Mouse (Mus musculus): Measurements from ENCODE around the gene Tnrc6c.

The Tnrc6c gene

DNA sequence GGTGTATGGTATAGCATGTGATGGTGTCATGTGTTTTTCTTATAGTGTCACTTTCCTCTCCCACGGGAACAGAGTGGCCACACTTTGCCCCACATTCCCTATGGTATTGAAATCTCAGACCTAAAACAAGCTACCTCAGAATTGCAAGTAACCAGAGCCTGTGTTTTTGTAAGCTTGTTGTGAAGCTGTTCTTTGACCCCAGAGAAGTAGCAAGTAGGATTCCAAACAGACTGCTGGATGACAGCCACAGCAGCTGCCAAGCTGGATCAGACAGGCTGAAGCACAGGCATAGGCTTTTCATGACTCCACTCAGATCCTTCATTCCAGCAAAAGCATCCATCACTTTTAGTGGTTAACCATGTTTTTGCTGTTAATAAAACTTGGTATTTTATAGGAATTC is 74.8 kb downstream of the Tnrc6c start:
- DNase-seq (ENCODE audit: low spot score in 2 of 2) = no peak

DNA sequence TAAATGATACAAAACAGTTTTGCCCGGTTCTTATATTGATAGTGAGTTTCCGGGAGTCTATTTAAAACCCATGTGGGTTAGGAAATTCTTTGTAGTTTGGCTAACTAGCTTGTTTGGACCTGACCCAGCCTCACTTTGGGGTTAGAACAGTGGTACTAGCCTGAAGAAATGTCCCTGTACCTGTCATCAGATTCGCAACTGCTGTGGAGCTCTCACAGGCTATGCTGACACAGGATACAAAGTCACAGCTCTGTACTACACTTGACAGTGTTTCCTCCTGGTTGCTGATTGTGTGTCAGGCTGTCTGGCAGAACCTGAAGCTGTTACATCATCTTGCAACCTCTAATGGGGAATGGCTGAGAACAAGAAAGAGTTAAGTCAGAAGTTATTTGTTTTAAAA is 75.3 kb downstream of the Tnrc6c start:
- DNase-seq (ENCODE audit: low spot score in 2 of 2) = no peak

DNA sequence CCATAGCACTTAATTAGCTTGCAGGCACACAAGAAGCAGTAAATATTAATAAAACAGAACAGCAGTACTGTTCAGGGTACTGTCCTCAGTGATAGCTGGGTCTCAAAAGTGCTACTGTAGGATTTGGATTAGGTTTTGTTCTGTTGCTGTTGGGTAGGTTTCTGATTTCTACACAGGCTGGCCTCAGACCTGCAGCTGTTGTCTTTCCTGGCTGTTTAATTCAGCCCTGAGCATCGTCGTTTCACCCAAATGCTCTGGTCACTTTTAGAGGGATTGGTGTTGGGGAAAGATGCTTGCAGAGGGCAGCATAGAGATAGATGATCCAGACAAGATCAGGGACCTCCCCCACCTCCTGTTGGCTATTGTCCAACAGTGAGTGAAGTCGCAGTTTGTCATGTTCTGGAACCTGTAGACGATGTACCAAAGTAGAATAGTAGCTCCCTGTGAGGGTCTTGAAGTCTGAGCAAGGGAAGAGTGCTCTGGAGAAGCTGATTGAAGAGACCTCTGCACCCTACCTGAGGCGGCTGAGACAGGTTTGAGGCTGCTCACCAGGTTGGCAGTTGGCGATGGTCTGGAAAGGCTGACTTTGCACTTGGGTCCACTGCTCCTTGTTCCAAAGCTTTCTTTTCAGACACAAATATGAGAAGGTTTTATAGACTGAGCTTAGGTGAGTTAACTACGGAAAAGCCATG is 75.9 kb downstream of the Tnrc6c start:
- DNase-seq (ENCODE audit: low spot score in 2 of 2) = no peak

DNA sequence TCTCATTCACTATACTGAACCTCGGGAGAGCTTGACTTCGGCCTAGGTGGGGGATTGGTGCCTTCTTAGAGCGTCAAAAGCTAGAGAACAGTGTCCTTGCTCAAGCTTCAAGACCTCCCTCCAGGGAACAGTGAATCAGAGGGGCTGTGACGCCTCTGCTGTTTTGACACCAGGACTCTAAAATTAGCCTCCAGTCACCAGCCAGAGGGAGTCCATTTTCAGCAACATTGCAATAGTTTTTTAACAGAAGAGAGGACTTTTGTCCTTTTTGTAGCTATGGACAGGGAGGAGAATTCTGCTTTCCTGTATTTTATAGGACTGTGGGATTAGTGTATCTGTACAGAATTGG is 76.4 kb downstream of the Tnrc6c start:
- no peak for DNase-seq (ENCODE audit: low spot score in 2 of 2)

DNA sequence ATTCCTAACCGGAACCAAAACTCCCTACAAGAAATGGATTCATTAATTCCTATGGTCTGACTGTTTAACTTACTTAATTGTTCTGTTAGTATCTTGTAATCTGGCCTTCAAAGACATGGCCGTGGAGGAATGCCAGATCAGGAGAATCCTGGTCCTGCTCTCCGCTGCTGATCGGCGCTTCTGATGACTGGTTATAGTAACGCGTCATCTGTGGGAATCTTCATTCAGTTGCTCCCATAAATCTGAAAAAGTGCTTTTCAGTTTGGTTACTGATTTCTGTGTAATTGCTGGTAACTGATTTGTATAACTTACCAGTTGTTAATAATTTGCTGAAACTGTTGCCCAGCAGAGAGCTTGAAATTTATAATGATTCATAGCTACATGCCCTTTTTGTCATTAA is 77.4 kb downstream of the Tnrc6c start:
- no peak for DNase-seq (ENCODE audit: low spot score in 2 of 2)

DNA sequence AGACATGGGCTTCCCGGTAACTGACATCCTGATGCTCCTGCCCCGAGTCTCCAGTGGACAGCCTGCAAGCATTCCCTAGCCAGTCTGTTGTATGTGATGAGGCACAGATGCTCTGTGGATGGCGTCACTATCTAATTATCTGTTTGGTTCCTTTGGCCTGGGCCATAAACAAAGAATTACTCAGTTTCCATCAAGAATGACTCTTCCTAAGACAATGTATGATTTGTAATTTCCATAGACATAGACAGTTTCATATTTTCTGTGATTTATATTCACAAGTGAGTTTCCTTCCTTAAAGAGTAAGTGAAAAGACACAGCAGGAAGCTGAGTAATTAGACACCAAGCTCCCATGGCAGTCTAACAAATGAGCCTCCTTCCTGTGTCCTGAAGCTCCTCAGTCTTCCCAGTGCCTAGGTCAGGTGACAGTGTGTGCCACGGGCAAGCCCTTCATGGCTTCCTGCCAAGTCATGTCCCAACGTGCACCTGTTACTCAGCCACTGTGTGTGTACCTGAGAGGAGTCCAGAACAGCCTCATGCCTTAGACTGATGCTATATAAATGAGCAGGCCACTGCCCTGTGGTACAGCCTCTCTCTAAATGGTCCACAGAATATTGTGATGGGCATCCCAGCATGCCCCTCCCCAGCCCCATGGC is 82.1 kb downstream of the Tnrc6c start:
- no peak for DNase-seq (ENCODE audit: low spot score in 2 of 2)

DNA sequence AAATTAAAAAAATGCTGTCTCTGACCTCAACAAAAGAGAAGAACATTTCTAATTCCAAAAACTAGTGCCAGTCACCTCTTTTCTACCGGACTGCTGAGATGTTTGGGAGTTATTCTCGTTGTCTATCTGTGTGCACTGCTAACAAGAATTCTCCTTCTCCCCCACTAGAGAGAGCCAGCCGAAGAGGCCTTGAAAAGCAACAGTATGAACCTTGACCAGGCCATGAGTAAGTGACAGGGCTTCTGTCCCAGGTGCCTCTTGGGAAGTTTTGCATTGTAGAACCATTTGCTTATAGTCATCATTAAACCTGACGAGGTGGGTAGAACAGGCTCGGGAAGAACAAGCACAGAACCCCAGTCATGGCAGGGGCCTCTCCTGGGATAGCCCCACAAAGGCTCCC is 84.0 kb downstream of the Tnrc6c start:
- no peak for DNase-seq (ENCODE audit: low spot score in 2 of 2)

DNA sequence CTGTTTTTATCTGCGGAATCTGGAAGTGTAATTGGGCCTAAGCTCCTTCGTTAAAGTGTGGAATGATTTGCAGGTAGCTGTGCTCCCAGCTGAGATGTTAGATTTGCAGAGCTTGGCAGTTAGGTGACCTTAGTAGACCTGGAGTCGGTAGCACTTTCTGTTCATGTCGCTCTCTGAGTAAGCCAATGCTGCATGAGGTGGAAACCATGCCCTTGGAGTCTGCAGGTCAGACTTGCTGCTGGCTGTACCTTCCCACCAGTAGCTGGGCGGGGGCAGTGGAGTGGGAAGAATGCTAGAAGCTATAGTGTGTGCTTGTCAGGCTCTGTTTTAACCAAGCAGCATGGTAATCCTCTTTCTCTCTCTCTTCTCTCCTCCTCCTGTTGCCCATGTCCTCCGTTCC is 87.0 kb downstream of the Tnrc6c start:
- no peak for DNase-seq (ENCODE audit: low spot score in 2 of 2)

DNA sequence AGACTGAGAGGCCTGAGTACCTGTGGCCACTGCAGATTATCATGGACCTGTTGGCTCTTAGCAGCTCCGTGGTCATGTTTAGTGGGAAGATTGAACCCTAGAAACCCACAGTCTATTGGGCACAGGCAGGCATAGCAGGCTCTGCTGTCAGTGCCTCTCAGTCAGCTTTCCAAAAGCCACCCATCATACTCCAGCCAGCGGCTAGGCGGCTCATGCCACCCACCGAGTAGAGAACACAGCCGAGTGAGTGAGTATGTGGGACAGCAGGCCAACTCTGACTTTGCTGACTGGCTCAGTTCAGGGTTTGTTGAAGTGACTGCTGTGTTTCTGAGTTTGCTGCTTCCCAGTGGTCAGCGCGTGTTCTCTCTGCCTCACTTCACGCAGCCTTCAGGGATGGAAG is 88.2 kb downstream of the Tnrc6c start:
- DNase-seq (ENCODE audit: low spot score in 2 of 2) = no peak

DNA sequence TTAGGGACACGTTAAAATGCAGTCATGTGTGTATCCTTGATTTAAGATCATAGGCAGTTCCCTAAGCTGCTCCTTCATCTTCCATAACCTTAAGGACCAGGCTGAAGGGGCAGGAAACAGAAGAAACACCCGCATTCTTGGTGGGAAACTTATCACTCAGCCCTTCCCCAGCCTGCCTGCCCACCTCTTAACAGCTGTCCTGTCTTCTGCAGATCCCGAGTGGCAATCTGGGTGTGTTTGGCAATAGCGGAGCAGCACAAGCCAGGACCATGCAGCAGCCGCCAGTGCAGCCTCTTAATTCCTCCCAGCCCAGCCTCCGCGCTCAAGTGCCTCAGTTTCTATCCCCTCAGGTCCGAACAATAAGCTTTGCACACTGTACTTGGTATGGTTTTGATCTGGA is 88.6 kb downstream of the Tnrc6c start:
- DNase-seq (ENCODE audit: low spot score in 2 of 2) = no peak

DNA sequence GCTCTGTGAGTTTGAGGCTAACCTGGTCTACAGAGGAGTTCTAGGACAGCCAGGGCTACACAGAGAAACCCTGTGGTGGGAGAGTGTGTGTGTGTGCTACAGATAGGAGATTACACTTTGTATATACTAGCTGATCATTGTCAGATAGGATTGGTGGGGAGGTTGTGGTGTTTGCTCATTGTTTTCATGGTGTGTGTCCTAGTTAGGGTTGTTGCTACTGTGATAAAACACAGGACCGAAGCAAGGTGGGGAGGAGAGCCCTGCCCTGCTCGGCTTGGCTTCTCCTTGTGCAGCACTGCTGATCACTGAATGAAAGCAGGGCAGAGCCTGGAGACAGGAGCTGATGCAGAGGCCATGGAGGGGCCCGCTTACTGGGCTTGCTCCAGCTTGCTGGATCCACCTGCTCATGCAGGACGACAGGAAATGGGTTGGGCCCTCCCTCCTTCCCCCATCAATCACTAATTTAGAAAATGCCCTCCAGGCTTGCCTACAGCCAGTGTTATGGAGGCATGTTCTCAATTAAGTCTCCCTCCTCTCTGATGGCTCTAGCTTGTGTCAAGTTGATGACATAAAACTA is 89.5 kb downstream of the Tnrc6c start:
- no peak for DNase-seq (ENCODE audit: low spot score in 2 of 2)

DNA sequence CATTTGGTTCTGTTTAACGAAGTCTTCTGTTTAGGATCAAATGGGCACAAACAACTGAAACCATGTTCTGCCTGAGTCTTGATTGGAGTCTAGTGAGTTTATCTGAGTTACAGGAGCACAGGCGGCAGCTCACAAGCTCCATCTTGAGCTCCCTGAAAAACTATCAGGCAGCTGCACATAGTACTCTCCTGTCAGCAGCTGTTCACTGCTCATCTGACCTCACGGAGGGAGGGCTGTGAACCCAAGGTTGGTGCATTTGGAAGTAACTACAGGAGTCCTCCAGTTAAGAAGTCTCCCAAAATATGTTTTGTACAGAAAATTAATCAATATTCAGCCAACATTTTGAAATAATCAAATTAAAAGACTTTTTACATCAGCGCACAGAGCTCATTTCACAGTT is 94.5 kb downstream of the Tnrc6c start:
- no peak for DNase-seq (ENCODE audit: low spot score in 2 of 2)

DNA sequence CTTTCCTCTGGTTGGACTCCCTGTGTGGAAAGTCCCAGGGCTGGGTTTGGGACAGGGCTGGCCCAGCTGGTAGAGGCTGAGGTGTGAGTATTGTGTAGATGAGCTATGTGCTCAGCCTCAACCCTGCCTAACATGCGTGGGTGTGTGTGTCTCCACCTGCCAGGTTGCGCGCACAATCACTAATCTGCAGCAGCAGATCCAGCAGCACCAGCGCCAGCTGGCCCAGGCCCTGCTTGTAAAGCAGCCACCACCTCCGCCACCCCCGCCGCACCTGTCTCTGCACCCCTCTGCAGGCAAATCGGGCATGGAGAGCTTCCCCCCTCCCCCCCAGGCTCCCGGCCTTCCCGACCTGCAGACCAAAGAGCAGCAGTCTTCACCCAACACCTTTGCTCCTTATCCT is 95.3 kb downstream of the Tnrc6c start:
- DNase-seq (ENCODE audit: low spot score in 2 of 2) = peak; percentile 79 to 80

DNA sequence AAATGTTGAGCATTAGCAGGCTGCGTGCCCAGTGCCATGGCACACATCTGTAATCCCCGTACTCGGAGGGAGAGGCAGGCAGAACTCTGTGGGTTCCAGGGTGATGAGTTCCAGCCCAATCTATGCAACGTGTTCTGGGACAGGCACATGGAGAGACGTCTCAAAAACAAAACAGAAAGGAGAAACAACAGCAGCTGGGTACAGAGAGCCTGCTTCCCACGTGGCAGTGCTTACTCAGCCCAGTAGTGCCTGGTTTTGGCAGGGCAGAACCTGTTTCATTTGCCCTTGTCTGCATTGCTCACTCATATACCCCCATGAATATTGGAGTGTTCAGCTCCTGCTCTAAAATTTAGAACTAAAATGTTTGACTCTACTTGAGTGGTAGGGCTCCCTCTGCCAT is 97.5 kb downstream of the Tnrc6c start:
- no peak for DNase-seq (ENCODE audit: low spot score in 2 of 2)

DNA sequence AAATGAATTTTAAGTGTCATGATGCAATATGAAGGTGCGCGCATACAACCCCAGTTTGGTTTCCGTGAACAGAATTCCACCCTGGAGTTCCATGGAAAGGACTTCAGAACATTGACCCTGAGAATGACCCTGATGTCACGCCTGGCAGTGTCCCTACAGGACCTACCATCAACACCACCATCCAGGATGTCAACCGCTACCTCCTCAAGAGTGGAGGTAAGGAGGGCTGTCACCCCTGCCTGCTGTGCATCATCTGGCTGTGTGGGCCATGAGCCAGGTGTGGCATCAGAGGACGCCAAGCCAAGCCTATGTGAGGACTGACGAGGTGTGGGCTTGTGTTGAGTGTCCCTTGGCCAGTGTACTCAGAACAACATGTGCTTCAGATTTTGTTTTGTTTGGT is 101.8 kb downstream of the Tnrc6c start:
- DNase-seq (ENCODE audit: low spot score in 2 of 2) = no peak

DNA sequence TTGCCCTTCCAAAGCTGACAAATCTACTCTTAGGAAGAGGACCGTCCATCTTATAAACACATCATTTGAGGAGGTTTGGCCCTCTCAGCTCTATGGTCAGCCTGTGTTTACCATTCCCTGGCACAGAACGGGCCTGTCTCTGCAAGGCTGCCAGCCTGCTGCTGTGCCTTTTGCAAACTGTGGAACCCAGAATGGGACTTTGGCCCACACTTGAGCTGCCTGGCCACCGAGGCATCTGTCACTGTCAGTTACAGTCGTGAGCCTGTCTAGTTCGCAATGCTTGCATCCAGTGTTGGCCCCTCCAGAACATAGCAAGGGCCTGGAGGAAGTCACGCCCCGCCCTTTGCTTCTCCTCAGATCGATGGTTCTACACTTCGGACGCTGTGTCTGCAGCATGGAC is 105.2 kb downstream of the Tnrc6c start:
- DNase-seq (ENCODE audit: low spot score in 2 of 2) = no peak

DNA sequence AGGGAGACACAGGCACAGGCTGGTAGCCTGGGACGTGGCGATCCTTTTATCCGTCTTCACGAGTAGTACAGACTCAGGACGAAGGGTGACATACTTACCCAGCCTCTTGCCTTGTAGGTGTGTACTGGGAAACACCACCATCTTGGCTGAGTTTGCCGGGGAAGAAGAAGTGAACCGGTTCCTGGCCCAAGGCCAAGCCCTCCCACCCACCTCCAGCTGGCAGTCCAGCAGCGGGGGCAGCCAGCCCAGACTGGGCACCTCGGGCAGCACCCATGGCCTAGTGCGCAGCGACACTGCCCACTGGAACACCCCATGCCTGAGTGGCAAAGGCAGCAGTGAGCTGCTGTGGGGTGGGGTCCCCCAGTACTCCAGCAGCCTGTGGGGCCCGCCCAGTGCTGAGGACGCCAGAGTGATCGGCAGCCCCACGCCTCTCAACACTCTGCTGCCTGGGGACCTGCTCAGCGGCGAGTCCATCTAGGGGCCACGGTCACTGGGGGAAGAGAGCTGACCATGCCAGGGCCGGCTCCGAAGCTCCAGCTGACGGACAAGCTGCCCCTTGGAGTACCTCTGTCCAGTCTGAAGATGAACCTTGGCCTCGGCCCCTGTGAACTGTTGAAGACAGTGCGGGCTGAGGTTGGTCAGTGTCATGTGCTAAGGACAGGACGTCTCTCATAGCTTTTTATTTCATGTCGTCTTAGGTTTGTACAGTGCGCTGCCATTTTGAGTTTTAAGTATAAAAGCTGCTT is 106.5 kb downstream of the Tnrc6c start:
- no peak for DNase-seq (ENCODE audit: low spot score in 2 of 2)

DNA sequence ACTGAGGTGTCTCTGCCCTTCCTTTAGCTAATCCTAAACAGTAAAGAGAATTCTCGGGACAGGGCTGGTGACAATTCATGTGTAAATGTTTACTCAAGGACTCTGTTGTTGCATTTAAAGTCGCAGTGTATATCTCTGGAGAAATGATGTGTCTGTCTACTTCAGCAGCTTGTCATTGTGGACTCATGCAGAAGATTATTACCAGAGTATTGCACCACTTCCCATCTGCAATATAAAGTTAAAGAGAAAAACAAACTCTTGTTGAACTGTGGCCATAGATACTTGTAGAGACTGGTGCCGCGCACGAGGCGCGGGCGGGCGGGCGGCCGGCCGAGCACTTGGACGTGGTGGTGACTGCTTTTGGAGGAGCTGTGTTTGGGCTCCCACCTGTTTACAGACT is 107.7 kb downstream of the Tnrc6c start:
- no peak for DNase-seq (ENCODE audit: low spot score in 2 of 2)

DNA sequence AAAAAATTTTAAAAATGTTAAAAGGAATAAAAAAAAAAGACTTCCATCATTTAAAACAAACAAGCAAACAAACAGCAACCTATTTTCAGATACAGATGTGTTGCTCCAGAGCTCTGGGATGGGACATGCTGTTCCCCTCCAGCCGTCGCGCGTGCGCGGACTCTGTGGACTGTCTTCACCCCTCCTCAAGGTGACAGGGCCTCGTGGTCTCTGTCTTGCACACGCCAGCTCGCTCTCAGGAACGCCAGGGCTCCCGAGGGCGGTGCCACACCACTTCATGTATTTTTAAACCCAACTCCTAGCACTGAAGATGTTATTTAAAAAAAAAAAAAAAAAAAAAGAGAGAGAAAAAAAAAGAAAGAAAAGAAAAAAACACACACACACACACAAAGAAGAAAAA is 108.2 kb downstream of the Tnrc6c start:
- DNase-seq (ENCODE audit: low spot score in 2 of 2) = no peak

DNA sequence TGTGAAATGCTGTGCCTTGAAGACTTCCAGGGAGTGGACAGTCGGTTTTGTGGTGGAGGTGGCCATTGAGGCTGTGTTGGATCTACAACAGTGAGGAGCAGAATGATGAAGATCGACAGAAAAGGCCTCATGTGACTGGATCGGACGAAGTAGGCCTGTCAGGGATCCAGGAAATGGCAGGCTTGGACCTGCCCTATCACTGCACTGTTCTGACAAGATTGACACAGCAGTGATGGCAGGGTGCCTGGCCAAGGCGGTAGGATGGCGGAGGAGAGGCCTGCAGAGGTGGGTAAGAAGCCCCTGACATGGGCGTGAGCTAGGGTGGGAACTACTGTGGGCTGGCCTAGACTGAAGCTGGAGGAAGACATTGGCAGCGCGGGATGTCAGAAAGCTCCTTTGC is 110.2 kb downstream of the Tnrc6c start:
- DNase-seq (ENCODE audit: low spot score in 2 of 2) = no peak

DNA sequence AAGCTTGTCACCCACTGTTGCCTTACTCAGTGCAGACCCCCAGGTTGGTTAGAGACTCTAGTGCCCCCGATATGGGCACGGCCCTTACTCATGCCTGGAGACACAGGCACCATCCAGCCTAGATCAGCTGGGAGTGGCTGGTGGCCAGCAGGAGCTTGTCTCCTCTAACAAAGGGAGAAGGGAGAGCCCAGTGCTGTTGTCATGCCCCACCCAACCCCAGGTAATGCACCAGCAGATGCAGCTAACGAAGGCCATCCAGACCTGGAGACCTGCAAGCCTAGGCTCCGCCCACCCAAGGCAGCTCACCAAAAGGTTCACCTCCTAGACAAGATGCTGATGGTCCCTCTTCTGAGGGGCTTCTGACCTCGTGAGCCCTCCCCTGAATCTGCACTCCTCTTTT is 111.3 kb downstream of the Tnrc6c start:
- DNase-seq (ENCODE audit: low spot score in 2 of 2) = no peak

DNA sequence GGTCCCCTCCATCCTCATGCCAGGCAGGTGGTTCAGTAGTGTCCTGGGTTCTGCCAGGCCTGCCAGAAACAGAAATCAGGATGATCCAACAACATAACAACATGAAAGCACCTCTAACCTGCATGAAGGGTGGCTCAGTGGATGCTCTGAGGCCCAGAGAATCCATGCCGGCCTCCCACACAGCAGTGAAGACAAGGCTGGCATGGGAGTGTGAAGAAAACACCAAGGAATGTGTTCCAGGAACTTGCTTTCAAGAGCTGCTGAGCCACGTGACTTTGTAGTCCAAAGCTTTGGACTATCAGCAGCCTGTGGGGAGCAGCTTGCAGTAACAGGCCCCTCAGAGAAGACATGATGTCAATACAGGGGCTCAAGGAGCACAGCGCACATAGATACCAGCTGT is 112.2 kb downstream of the Tnrc6c start:
- DNase-seq (ENCODE audit: low spot score in 2 of 2) = peak in 1 of 2 experiments; percentile 50
